Mouse (Mus musculus) megakaryocyte, embryonic 14.5 days (primary cell): ENCODE data around the gene Meox1.

Experiments
- FLI1 ChIP-seq: IDR thresholded peaks from 2 replicates; pipeline ENCODE4 v1.6.1; 2012; ENCODE audit warnings: low read length, inconsistent platforms, mixed read lengths
- GATA1 ChIP-seq: IDR thresholded peaks from 3 replicates; pipeline ENCODE4 v1.6.1; 2012; ENCODE audit warnings: mixed read lengths, low read length, inconsistent platforms, borderline replicate concordance

- TF ChIP-seq GATA1, result no peak
- TF ChIP-seq FLI1, result no peak
These were observed 27.3 kb upstream of the Meox1 start for GRCm38 (mm10) chr11:101921361-101921952.
